Mouse (Mus musculus) adrenal gland, adult 10 weeks (tissue): ENCODE data around the gene Ltb. TPM values are rescaled to one million over a fixed set of nuclear protein-coding genes. Genes with fewer than 3 reads are reported as not detected.

Experiments used
- polyA plus RNA-seq: library from polyadenylated mRNA; stranded (reverse); fragments of 350-450 nt; fragmentation: Illumina TruSeq; extraction: RNeasy Lipid Tissue Mini Kit (QIAGEN cat#74804); gene quantifications from one replicate; pipeline ENCODE4 v1.2.3, GENCODE M21; 2014; ENCODE audit warnings: low read depth, low replicate concordance

The Ltb gene
- polyA plus RNA-seq: not detected

GRCm38 (mm10) chr17:35193881-35194843 lies at the start of gene Ltb:
Gene Ltb, plus strand, starts transcription at chr17:35194439.

DNA sequence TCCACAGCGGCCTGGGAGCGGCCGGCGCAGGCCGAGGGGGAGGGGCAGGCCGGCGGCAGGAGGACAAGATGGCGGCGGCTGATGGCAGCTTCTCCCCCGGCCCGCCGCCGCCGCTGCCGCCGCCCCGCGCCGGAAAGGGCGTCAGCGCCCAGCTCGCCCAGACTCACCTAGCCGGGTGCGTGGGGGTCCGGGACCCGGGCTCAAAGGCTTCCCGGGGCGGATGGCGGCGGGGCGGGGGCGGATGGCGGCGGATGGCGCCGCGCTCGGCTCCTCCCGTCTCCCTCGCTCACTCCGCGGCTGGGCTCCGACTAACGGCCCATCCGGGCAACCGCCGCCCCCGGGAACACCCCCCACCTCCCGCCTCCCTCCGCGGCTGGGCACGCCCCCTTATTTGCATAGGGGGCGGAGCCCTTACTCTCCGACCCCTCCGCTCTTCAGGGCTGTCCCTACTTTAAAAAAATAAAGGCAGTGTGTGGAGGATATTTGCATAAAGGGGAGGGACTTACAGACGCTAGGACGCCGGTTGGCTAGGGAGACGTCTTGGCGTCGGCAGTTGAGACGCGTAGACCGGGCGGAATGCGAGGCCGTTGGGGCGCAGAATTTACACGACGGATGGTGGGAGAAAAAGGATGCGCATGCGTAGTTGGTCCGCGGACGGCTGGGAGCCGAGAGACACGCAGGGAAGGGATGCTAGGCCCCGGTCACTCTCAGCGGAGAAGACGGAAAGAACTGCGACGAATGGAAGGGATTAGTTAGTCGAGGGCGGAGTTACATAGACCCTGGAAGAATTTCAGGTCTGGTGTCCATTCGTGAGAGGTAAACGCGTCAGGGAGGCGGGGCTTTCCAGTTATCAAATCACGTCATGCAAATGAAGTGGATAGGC lies 29.4 kb upstream of the Ltb start, which contains the start of gene Prrc2a:
Prrc2a (minus strand) TSS at position 330 of the 883 bp plus-strand sequence.

GRCm38 (mm10) chr17:35175968-35176367 lies 18.3 kb upstream of the Ltb start, which contains the start of gene Aif1:
Gene Aif1, minus strand, starts transcription at chr17:35176068.

DNA sequence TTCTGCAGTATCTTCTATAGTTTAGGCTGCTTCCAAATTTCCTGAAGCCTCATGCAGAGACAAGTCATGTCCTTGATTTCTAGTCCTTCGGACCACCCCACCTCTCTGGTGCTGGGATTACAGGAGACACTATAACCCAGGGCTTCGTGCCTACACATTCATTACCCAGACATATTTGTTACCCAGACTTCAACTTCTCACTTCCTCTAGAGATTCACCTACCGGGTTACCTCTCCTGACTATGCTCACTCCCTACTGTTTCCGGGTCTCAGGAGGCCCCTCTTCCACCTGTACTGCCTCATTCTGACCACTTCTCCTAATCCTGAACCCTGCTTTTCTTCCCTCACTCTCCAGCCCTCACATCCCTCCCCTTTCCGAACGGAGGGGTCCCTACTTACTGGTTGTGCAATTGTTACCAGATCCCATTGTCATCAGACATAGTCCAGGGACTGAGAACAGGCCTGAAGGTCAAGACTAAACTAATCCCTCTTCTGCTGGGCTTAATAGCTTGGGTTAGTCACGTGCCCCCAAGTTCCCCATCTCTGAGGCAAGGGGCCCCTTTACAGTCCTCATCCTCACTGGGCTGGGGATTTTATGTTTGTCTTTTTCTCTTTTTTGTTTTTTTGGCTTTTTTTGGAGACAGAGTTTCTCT lies 6.2 kb upstream of the Ltb start, which contains the start of gene Lst1:
Lst1 (minus strand) TSS at position 481 of the 652 bp plus-strand sequence.

DNA sequence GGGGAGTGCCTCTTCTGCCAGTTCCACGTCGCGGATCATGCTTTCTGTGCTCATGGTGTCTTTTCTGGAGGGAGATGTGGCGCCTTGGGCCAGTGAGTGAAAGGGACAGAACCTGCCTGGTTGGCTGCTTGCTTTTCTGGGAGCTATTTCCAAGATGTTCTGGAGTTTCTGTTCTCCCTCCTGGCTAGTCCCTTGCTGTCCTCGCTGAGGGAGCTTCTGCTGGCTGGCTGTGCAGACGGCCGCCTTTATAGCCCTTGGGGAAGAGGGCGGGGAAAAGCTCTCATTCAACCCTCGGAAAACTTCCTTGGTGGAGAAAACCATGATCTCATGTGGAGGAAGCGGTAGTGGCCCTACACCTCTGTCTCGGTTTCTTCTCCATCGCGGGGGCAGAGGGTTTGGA lies 7.5 kb downstream of the Ltb start, which contains the start of gene Tnf:
Tnf (minus strand) TSS at position 221 of the 400 bp plus-strand sequence.

GRCm38 (mm10) chr17:35204494-35205379 lies 10.5 kb downstream of the Ltb start, which contains the start of gene Lta:
Gene Lta, minus strand, starts transcription at chr17:35205351.

DNA sequence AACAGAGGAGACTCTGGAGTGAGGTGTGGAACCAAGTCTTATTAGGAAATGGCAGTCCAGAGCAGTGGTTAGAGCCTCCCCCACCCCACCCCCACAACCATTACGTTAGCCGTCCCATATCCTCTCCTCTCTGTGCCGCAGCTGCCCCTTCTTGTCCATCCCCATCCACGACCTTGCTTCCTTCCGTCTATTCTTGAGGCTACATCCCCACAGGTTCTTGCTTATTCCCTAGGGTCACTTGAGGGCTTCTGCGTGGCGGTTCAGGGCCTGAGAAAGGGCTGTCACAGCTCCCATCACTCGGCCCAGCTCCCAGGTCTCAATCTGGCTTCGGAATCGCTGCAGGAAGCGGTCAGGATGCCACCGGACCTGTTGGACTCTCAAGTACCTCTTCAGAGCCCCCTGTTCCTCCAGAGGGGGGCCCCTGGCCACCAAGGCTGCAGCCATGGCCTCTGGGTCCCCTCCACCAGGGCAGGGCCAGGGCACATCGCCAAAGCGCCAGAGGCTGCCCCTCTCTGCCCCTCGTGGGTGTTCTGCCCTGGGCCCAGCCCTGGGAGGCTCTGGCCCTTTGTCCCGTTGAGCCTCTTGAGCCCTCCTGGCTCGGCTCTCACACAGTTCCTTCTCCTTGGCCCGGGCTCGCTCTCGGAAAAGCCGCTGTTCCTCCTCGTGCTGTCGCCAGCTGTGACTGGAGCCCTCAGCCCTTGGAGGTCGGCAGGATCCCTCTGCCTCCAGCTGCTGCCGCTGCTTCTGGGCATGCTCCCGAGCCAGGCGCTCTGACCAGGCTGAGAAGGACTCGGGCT lies 26.1 kb downstream of the Ltb start, which contains the start of gene Gm16181:
Gm16181 (plus strand) TSS at position 679 of the 797 bp plus-strand sequence.

DNA sequence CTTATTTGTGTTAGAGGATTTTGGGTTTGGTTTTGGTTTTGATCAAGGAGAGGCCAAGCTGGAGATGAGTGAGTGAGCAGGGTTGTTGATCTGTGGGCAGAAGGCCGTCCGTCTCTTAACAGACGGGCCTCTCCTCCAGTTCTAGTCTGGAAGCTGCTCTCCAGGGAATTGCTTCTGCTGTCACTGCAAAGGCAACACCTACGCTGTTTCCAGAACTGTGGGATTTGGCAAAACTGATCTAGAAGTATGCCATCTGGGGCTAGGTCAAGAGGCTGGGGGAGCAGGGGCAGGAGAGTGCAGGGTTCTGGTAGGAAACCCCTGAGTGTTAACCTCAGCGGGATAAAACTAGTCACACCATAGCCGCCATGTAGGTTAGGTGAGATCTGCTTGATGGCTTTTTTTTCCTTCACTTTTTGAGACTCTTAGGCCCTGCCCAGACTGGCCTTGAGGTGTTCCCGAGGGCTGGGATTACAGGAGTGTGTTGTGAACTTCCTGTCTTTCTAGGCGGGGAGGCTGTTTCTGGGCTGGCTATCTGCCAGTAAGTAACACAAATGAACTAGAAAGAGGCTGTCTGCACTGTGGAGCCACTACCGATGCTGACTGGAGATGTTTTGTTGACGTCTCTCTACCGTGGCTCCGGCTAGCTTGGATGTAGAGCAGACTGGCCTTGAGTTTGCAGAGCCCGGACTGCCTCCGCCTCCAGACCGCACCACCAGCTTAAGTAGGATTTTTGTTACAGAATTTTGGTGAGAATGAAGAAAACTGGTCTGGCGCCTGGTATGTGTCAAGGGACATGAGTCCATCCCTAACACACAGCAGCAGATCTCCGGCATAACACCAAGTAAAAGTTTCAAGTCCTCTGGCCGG lies 39.1 kb downstream of the Ltb start, which contains the start of gene Atp6v1g2:
Atp6v1g2 (plus strand) TSS at position 547 of the 867 bp plus-strand sequence.

DNA sequence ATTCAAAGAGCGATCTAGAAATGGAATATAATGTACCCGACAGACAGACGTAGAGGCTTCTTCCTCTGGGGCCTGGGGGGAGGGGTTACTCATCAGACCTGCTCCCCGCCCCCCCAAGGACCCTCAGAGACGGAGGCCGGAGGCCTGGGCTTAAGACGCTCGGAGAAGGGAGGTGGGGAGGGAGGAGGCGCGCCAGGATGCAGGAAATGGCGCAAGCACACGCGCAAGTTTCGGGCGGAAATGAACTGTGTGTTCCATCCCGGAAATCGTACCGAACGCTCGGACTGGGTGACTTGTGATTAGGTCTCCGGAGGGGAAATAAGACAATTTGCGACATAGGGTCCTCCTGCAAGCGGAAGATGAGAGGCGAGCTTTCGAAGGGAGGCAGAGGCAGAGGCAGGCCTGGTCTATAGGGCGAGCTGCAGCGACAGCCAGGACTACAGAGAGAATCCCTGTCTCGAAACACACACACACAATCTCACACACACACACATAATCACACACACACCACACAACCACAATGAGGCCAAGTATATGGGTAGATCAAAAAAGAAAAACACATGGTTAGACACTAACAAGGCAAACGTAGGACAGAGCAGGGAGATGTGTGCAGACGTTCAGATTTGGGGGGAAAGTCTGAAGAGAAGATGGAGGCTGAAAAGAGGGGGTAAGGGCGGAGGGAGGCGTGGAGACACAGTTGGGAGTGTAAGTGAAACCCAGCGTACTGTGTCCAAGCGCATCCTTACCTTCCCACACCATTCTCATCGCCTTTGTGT lies 41.6 kb downstream of the Ltb start, which contains the start of gene Nfkbil1:
Nfkbil1 (minus strand) TSS at position 179 of the 776 bp plus-strand sequence.

GRCm38 (mm10) chr17:35241305-35242014 lies 47.2 kb downstream of the Ltb start, which contains the start of gene Ddx39b:
Gene Ddx39b, plus strand, starts transcription at chr17:35241746.

Other genes with a start within 250 kb of the Ltb start
- gene Hspa1b, start 235.2 kb upstream of the Ltb start, polyA plus RNA-seq: 46.5 TPM
- not detected for gene Gm20481, start 224.5 kb upstream of the Ltb start, polyA plus RNA-seq
- 23.9 TPM for gene Hspa1a, start 222.3 kb upstream of the Ltb start, polyA plus RNA-seq
- not detected for gene Hspa1l, start 221.7 kb upstream of the Ltb start, polyA plus RNA-seq
- 9.4 TPM for gene Lsm2, start 212.6 kb upstream of the Ltb start, polyA plus RNA-seq
- 10.7 TPM for gene Vars, start 193.5 kb upstream of the Ltb start, polyA plus RNA-seq
- not detected for gene Vwa7, start 177.9 kb upstream of the Ltb start, polyA plus RNA-seq
- gene Sapcd1, start 166.4 kb upstream of the Ltb start, polyA plus RNA-seq: not detected
- gene Msh5, start 147.7 kb upstream of the Ltb start, polyA plus RNA-seq: not detected
- 23.6 TPM for gene Clic1, start 144.5 kb upstream of the Ltb start, polyA plus RNA-seq
- not detected for gene Ddah2, start 135.4 kb upstream of the Ltb start, polyA plus RNA-seq
- not detected for gene Ly6g6c, start 129.1 kb upstream of the Ltb start, polyA plus RNA-seq
- not detected for gene Mpig6b, start 128.3 kb upstream of the Ltb start, polyA plus RNA-seq
- gene Ly6g6e, start 117.5 kb upstream of the Ltb start, polyA plus RNA-seq: not detected
- not detected for gene Ly6g6d, start 116.4 kb upstream of the Ltb start, polyA plus RNA-seq
- not detected for gene Ly6g6f, start 108.8 kb upstream of the Ltb start, polyA plus RNA-seq
- 4.8 TPM for gene Abhd16a, start 105.2 kb upstream of the Ltb start, polyA plus RNA-seq
- gene Ly6g5c, start 86.2 kb upstream of the Ltb start, polyA plus RNA-seq: not detected
- not detected for gene Ly6g5b, start 79.0 kb upstream of the Ltb start, polyA plus RNA-seq
- 1.4 TPM for gene Gpank1, start 73.0 kb upstream of the Ltb start, polyA plus RNA-seq
- gene Csnk2b, start 72.4 kb upstream of the Ltb start, polyA plus RNA-seq: 163 TPM
- gene D17H6S53E, start 68.1 kb upstream of the Ltb start, polyA plus RNA-seq: 1.3 TPM
- not detected for gene Apom, start 62.4 kb upstream of the Ltb start, polyA plus RNA-seq
- 11.5 TPM for gene Bag6, start 59.3 kb upstream of the Ltb start, polyA plus RNA-seq
- 7.2 TPM for gene Prrc2a, start 29.5 kb upstream of the Ltb start, polyA plus RNA-seq
- 8.7 TPM for gene Aif1, start 18.4 kb upstream of the Ltb start, polyA plus RNA-seq
- gene Lst1, start 6.0 kb upstream of the Ltb start, polyA plus RNA-seq: not detected
- not detected for gene Tnf, start 7.6 kb downstream of the Ltb start, polyA plus RNA-seq
- gene Lta, start 10.9 kb downstream of the Ltb start, polyA plus RNA-seq: not detected
- gene Gm16181, start 26.4 kb downstream of the Ltb start, polyA plus RNA-seq: not detected
- 5.0 TPM for gene Atp6v1g2, start 39.2 kb downstream of the Ltb start, polyA plus RNA-seq
- gene Nfkbil1, start 41.4 kb downstream of the Ltb start, polyA plus RNA-seq: not detected
- gene Ddx39b, start 47.3 kb downstream of the Ltb start, polyA plus RNA-seq: 11.1 TPM
- gene H2-D1, start 68.3 kb downstream of the Ltb start, polyA plus RNA-seq: 42.0 TPM
- not detected for gene H2-Q1, start 126.0 kb downstream of the Ltb start, polyA plus RNA-seq
- 2.0 TPM for gene H2-Q2, start 147.8 kb downstream of the Ltb start, polyA plus RNA-seq
- 19.9 TPM for gene H2-Q4, start 185.2 kb downstream of the Ltb start, polyA plus RNA-seq
- gene H2-Q6, start 230.4 kb downstream of the Ltb start, polyA plus RNA-seq: 3.8 TPM
- 3.2 TPM for gene H2-Q7, start 244.7 kb downstream of the Ltb start, polyA plus RNA-seq